Comparison of ENCODE assay signal across 8 mouse cellular contexts in the genomic region with DNA sequence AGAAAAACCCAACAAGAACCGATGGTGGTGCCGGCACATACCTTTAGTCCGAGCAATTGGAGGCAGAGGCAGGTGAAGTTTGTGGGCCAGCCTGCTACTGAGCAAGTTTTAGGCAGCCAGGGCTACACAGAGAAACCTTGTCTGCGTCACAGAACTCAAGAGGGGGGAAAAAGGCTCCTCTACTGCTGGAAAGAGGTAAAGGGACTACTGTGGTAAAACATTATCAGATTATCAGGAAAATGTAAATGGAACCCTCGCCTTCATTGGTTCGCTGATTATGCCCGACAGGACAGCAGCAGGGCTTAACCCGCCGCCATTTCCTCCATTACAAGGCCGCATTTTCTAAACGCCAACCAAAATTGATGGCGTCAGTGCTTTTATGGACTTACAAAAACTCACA. TPM values are rescaled to one million over a fixed set of nuclear protein-coding genes. Genes with fewer than 3 reads are reported as not detected.
DNase-seq lines count a peak whose midpoint lies in the region; ATAC-seq lines count a peak whose summit lies in the region.

No protein-coding gene starts in this region.

- peak; percentile 11 for DNase-seq in layer of hippocampus, adult 11-12 months (ENCODE audit: low spot score)
- DNase-seq in layer of hippocampus, adult 9-10 months (ENCODE audit: low spot score), result no peak
- peak; percentile 8 for DNase-seq in c-Kit-negative CD71-positive TER-119-positive erythroid progenitor cells, embryonic 14.5 days (ENCODE audit: low read depth, low spot score)
- peak; percentile 1 for DNase-seq in forelimb bud, embryonic 11.5 days (ENCODE audit: low read depth, low spot score)
- peak; percentile 10 for DNase-seq in skeletal muscle tissue, adult 2 months (ENCODE audit: low read depth, low spot score)
- no peak for DNase-seq in cerebellum, adult 11-12 months

- H3K4me1 ChIP-seq in kidney, embryonic 15.5 days, result no peaks in the 10 kb centered on the region

- 0% methylated on average over 12 of the region's 12 CpGs for WGBS in kidney, embryonic 15.5 days

- H3K9ac ChIP-seq in kidney, embryonic 15.5 days, result 0 out of 2 replicates have a peak overlapping the region, but pooled peaks have one; percentile 10

- peak; percentile 56; the same call in 1 of the 2 replicates for ATAC-seq in kidney, embryonic 15.5 days (replicated peaks; ENCODE audit: low FRiP score)
- peak; percentile 62 for ATAC-seq in megakaryocyte, adult 5-6 weeks (ENCODE audit: poor library complexity, severe bottlenecking)

- no peaks in the 10 kb centered on the region for H3K27me3 ChIP-seq in kidney, embryonic 15.5 days

- no peak overlapping the region for H3K4me2 ChIP-seq in kidney, embryonic 15.5 days

- H3K9me3 ChIP-seq in kidney, embryonic 15.5 days (replicated peaks), result no peaks in the 10 kb centered on the region

- peak overlapping the region; percentile 46 for H3K4me3 ChIP-seq in kidney, embryonic 15.5 days (replicated peaks)

- H3K27ac ChIP-seq in kidney, embryonic 15.5 days, result peak overlapping the region; percentile 67

- no peaks in the 10 kb centered on the region for H3K36me3 ChIP-seq in kidney, embryonic 15.5 days

RNA-seq across cellular contexts. Expression of a gene that starts 0.7 kb away (rescaled TPM):
- 25.0 and 29.8 TPM in 2 replicates for polyA plus RNA-seq in kidney, embryonic 15.5 days (2015; fragmentation: Nextera tagmentation; extraction: Ambion mirVana)
- total RNA-seq in megakaryocyte, adult 5-6 weeks (2015), result 31.2 and 31.3 TPM in 2 replicates
- total RNA-seq in megakaryocyte, adult 5-6 weeks (2017), result 47.1 and 54.8 TPM in 2 replicates

RNA-seq across cellular contexts. Expression of a gene that starts 40.2 kb away (rescaled TPM):
- 14.4 and 17.3 TPM in 2 replicates for polyA plus RNA-seq in kidney, embryonic 15.5 days (2015; fragmentation: Nextera tagmentation; extraction: Ambion mirVana)
- total RNA-seq in megakaryocyte, adult 5-6 weeks (2015), result 13.3 and 20.3 TPM in 2 replicates
- total RNA-seq in megakaryocyte, adult 5-6 weeks (2017), result 18.4 and 21.5 TPM in 2 replicates

Comparison
In these comparisons a context has a peak if more than half of its experiments do, and no peak if none do; other contexts are left out.
1. DNase-seq: peak in layer of hippocampus, adult 11-12 months (single experiment), c-Kit-negative CD71-positive TER-119-positive erythroid progenitor cells, embryonic 14.5 days (single experiment), forelimb bud, embryonic 11.5 days (single experiment) and skeletal muscle tissue, adult 2 months (single experiment); none in layer of hippocampus, adult 9-10 months (single experiment) and cerebellum, adult 11-12 months (single experiment).